Mouse (Mus musculus) midbrain, embryonic 12.5 days (tissue): ENCODE results near the gene Phf21b. TPM values are rescaled to one million over a fixed set of nuclear protein-coding genes. Genes with fewer than 3 reads are reported as not detected.
A peak's percentile ranks its signal among the peaks of the same experiment; 100 is the strongest.
"Not testable (repeated sequence)": the region's sequence is repeated elsewhere in the genome, so short reads cannot be mapped to it uniquely, and the experiment has no call there.

Experiments used
- ATAC-seq: fragments of 200-750 bp; cut with Nextera tagmentation; 2 replicates; pipeline ENCODE4 v1.8.0; 2017; ENCODE audit warnings: low read depth, moderate TSS enrichment, moderate library complexity; ENCODE audit not compliant: low FRiP score
- H3K27ac ChIP-seq: fragments of 300-500 bp; sonication (generic); replicated peaks from 2 replicates; pipeline ENCODE4 v1.5.1; 2016; ENCODE audit warnings: mild to moderate bottlenecking
- H3K27me3 ChIP-seq: fragments of 300-500 bp; sonication (generic); 2 replicates; pipeline ENCODE4 v1.6.1; 2016; ENCODE audit warnings: mild to moderate bottlenecking
- H3K36me3 ChIP-seq: fragments of 300-500 bp; sonication (generic); 2 replicates; pipeline ENCODE4 v1.6.1; 2016
- H3K4me1 ChIP-seq: fragments of 300-500 bp; sonication (generic); 2 replicates; pipeline ENCODE4 v1.6.1; 2016
- H3K4me2 ChIP-seq: fragments of 300-500 bp; sonication (generic); replicated peaks from 2 replicates; pipeline ENCODE4 v1.6.1; 2016; ENCODE audit warnings: mild to moderate bottlenecking, moderate library complexity
- H3K4me3 ChIP-seq: fragments of 300-500 bp; sonication (generic); 2 replicates; pipeline ENCODE4 v1.5.1; 2016; ENCODE audit warnings: mild to moderate bottlenecking
- H3K9ac ChIP-seq: fragments of 300-500 bp; sonication (generic); replicated peaks from 2 replicates; pipeline ENCODE4 v1.6.1; 2016; ENCODE audit warnings: mild to moderate bottlenecking, moderate library complexity
- H3K9me3 ChIP-seq: fragments of 300-500 bp; sonication (generic); 2 replicates; pipeline ENCODE4 v1.6.1; 2016; ENCODE audit warnings: mild to moderate bottlenecking
- WGBS: fragments of 180-500 bp; shearing (Covaris S2); methylation state at CpG from one replicate; pipeline ENCODE4 v1.1.7; 2016; 5-methylcytosine and 5-hydroxymethylcytosine counted together
- polyA plus RNA-seq: library from polyadenylated mRNA; unstranded; fragments of >200 nt; fragmentation: Nextera tagmentation; extraction: Ambion mirVana; gene quantifications from 2 replicates; pipeline ENCODE4 v1.2.1, GENCODE M21; 2016

Gene Phf21b
- polyA plus RNA-seq, 1 experiment from 2014 or later: 22.3 TPM

DNA sequence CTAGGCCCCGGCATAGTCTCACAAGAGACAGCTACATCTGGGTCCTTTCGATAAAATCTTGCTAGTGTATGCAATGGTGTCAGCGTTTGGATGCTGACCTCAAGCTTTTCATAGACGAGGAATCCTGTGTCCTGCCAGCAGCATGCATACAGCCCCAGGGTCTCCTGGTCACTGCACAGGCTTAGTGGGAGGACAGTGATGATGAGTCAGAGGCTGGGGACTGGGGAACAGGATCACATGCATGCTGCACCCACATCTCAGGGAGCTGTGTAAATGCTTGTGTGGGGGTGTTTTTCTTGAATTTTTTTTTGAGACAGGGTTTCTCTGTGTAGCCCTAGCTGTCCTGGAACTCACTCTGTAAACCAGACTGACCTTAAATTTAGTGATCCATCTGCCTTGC lies 87.3 kb downstream of the Phf21b start:
- H3K4me2 ChIP-seq, H3K36me3 ChIP-seq, ATAC-seq, H3K4me3 ChIP-seq, H3K27ac ChIP-seq, H3K4me1 ChIP-seq, H3K27me3 ChIP-seq, H3K9me3 ChIP-seq, H3K9ac ChIP-seq: not testable (repeated sequence)
- WGBS: 83% methylated on average over 4 of the region's 4 CpGs

DNA sequence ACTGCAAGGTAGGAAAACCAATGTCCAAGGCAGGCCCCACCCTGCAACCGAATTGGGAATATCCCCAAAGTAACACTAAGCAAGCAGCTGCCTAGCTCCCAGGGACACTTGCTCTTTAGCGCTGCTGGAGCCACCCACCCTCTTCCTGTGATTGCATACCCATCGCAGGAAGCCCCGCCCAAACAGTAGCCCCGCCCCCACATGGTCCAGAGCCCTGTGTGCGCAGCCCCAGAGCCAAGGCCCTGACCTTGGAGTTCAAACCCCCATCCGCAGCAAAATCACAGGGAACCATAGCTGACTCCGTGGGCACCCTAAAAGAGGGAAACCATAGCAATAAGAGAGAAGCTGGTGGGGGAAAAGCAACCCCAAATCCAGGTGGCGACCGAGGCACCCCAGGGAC lies 89.2 kb downstream of the Phf21b start:
- WGBS: 42% methylated on average over 10 of the region's 10 CpGs
- no peak for ATAC-seq
- Histone ChIP-seq H3K4me3 (no peak overlapping the region), H3K4me1 (peaks cover 16% of the 10 kb centered on the region; the same call in 1 of the 2 replicates), H3K27ac (no peak overlapping the region), H3K36me3 (no peaks in the 10 kb centered on the region), H3K4me2 (no peak overlapping the region), H3K9ac (no peak overlapping the region), H3K27me3 (0 out of 2 replicates have a peak, but pooled peaks cover 8% of the 10 kb centered on the region), H3K9me3 (no peaks in the 10 kb centered on the region)

DNA sequence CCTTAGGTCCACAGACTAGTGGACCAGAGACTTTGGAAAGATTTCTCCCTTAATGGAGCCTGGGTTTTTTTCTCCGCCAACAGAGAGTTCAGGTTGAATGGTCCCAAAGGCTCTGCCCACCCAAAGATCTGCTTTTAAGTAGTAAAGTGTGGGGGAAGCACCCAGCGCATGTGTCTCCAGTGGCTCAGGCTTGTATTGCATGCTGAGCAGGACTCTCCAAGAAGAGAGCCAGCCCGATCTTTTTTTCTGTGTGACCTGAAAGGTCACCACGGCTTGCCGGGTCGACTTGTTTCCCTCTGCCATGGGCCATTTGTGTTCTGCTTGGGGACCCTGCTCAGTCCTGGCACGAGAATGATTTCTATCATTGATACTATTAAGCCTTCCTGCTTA lies 92.4 kb downstream of the Phf21b start:
- Histone ChIP-seq H3K4me3 (no peak overlapping the region), H3K4me2 (no peak overlapping the region), H3K9ac (no peak overlapping the region), H3K27ac (peak overlapping the region; percentile 35; the same call in 1 of the 2 replicates), H3K9me3 (no peaks in the 10 kb centered on the region), H3K27me3 (peaks cover 6% of the 10 kb centered on the region; the same call in 1 of the 2 replicates), H3K36me3 (no peaks in the 10 kb centered on the region), H3K4me1 (peaks cover 16% of the 10 kb centered on the region; the same call in 1 of the 2 replicates)
- WGBS: 21% methylated on average over 7 of the region's 7 CpGs
- ATAC-seq: no peak

DNA sequence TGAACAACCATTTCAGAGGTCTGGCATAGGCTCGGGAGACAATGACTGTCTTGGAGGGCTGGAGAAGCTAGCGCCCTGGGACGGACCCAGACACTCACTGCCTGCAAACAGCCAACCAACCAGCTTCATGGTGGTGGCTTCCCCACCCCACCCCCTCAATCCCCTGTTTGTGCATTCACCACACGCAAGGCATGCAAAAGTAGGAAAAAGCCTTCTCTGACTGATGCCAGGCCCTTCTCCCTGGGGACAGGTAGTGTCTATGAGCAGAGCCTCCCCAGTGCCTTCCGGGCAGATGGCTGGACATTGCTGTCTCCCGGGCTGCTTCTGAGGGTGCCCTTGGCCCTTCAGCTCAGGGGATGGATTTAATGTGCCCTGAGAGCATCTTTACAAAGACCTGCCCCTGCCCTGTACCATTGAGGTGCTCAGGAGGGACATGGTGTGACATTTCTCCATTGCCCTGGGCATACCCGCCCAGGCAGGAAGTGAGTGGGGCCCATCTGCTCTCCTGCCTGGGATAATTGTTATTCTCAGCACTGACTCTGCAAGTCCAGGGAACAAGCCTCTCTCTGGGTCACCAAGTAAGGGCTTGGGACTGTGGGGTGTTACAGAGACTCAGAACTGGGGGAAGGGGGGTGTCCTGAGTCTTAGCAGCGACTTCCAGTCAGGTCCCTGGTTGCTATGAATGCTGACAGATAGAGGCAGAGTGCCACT lies 93.0 kb downstream of the Phf21b start:
- H3K4me3 ChIP-seq: no peak overlapping the region
- H3K27me3 ChIP-seq: peaks cover 11% of the 10 kb centered on the region
- no peaks in the 10 kb centered on the region for H3K36me3 ChIP-seq
- no peak overlapping the region for H3K4me2 ChIP-seq
- no peak overlapping the region for H3K9ac ChIP-seq
- no peaks in the 10 kb centered on the region for H3K9me3 ChIP-seq
- WGBS: 62% methylated on average over 8 of the region's 8 CpGs
- H3K27ac ChIP-seq: peak overlapping the region; percentile 35; the same call in 1 of the 2 replicates
- H3K4me1 ChIP-seq: peaks cover 16% of the 10 kb centered on the region; the same call in 1 of the 2 replicates
- ATAC-seq: peak; percentile 52; the same call in 1 of the 2 replicates

GRCm38 (mm10) chr15:84758493-84758892 lies 97.4 kb downstream of the Phf21b start:
- ATAC-seq: no peak
- Histone ChIP-seq H3K27ac (no peak overlapping the region), H3K9ac (no peak overlapping the region), H3K9me3 (no peaks in the 10 kb centered on the region), H3K36me3 (no peaks in the 10 kb centered on the region), H3K4me3 (no peak overlapping the region), H3K27me3 (peaks cover 31% of the 10 kb centered on the region), H3K4me1 (peaks cover 33% of the 10 kb centered on the region), H3K4me2 (no peak overlapping the region)
- WGBS: 26% methylated on average over 4 of the region's 4 CpGs

DNA sequence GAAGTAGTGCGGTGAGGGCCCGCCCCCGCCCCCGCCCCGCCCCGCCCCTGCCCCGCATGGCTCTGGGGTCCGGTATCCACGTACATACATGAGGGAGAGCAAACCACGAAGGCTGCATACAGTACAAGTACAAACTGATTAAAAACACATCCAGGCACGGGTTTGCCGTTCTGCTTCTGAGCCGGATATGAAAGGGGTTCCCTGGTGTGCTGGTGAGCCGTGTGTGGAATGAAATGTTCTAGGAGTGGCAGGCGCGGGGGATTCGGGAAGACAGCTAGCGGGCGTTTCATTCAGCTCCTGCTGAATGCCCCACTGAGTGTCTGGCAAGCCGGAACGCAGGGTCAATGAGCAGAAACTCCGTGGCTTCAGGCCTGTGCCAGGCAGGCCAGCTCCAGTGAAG lies 99.4 kb downstream of the Phf21b start:
- Histone ChIP-seq H3K27me3 (peaks cover 31% of the 10 kb centered on the region), H3K9me3 (no peaks in the 10 kb centered on the region), H3K36me3 (no peaks in the 10 kb centered on the region), H3K27ac (peak overlapping the region; percentile 32; the same call in 1 of the 2 replicates), H3K4me1 (peaks cover 28% of the 10 kb centered on the region), H3K9ac (no peak overlapping the region; the same call in 1 of the 2 replicates), H3K4me3 (peak overlapping the region; percentile 36), H3K4me2 (peak overlapping the region; percentile 67)
- ATAC-seq: peak; percentile 24; the same call in 1 of the 2 replicates
- WGBS: under 1% methylated on average over 22 of the region's 22 CpGs

GRCm38 (mm10) chr15:84754987-84755386 lies 100.9 kb downstream of the Phf21b start:
- no peak overlapping the region for H3K9ac ChIP-seq
- peaks cover 31% of the 10 kb centered on the region for H3K27me3 ChIP-seq
- no peaks in the 10 kb centered on the region for H3K36me3 ChIP-seq
- no peaks in the 10 kb centered on the region for H3K9me3 ChIP-seq
- H3K27ac ChIP-seq: no peak overlapping the region
- WGBS: 14% methylated on average over 3 of the region's 3 CpGs
- H3K4me1 ChIP-seq: peaks cover 28% of the 10 kb centered on the region
- peak; percentile 60 for ATAC-seq
- no peak overlapping the region for H3K4me3 ChIP-seq
- H3K4me2 ChIP-seq: no peak overlapping the region

DNA sequence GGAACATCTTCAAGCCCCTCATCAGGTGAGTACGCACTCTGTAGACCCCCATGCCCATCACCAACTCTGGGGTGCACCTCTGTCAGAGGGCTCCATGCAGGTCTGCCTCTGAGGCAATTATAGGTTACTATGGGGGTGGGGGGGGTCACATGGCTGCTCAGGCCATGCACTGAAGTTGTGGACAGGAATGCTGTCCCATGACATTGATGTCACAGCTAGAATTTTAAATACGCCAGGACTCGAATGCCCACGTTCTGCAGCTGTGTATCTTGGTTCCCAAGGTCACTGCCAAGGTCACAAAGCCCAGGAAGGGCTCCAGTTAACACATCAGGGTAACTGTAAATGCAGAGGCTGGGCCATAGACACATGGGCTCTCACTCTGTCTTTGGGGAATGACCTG lies 110.0 kb downstream of the Phf21b start:
- Histone ChIP-seq H3K27ac (no peak overlapping the region), H3K36me3 (no peaks in the 10 kb centered on the region), H3K4me1 (no peaks in the 10 kb centered on the region), H3K4me3 (no peak overlapping the region), H3K4me2 (no peak overlapping the region), H3K9ac (no peak overlapping the region), H3K9me3 (no peaks in the 10 kb centered on the region), H3K27me3 (no peaks in the 10 kb centered on the region)
- 91% methylated on average over 4 of the region's 4 CpGs for WGBS
- ATAC-seq: no peak

GRCm38 (mm10) chr15:84744308-84744707 lies 111.5 kb downstream of the Phf21b start:
- Histone ChIP-seq H3K4me2 (no peak overlapping the region), H3K9me3 (no peaks in the 10 kb centered on the region), H3K27me3 (no peaks in the 10 kb centered on the region), H3K36me3 (no peaks in the 10 kb centered on the region), H3K4me1 (no peaks in the 10 kb centered on the region), H3K9ac (no peak overlapping the region), H3K4me3 (no peak overlapping the region), H3K27ac (no peak overlapping the region)
- ATAC-seq: no peak
- WGBS: 19% methylated on average over 2 of the region's 2 CpGs

- no peak overlapping the region for H3K9ac ChIP-seq
- H3K4me3 ChIP-seq: no peak overlapping the region
- H3K4me1 ChIP-seq: no peaks in the 10 kb centered on the region
- WGBS: 25% methylated on average over 3 of the region's 3 CpGs
- H3K27me3 ChIP-seq: no peaks in the 10 kb centered on the region
- H3K27ac ChIP-seq: no peak overlapping the region
- no peaks in the 10 kb centered on the region for H3K36me3 ChIP-seq
- ATAC-seq: no peak
- H3K9me3 ChIP-seq: no peaks in the 10 kb centered on the region
- no peak overlapping the region for H3K4me2 ChIP-seq
Observed at GRCm38 (mm10) chr15:84743347-84743746, 112.5 kb downstream of the Phf21b start.

DNA sequence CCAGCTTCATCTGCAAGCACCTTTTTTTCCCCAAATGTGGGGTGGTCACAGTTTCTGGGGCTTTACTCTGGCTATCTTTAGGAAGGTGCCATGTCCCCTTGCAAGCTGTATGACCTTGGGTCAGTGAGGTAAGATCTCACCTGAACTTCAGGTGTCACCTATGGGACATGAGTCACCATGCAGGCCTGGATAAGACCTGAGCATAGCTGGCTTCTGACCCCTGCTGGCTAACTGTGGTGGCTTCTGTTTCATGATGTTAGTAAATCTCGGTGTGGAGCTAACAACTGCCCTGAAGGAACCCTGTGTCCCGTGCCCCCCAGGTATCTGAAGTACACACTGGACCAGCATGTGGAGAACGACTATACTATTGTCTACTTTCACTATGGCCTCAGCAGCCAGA lies 114.3 kb downstream of the Phf21b start:
- Histone ChIP-seq H3K27ac (no peak overlapping the region), H3K4me3 (no peak overlapping the region), H3K36me3 (no peaks in the 10 kb centered on the region), H3K27me3 (no peaks in the 10 kb centered on the region), H3K9ac (no peak overlapping the region), H3K4me2 (no peak overlapping the region), H3K4me1 (peaks cover 6% of the 10 kb centered on the region; the same call in 1 of the 2 replicates), H3K9me3 (no peaks in the 10 kb centered on the region)
- 81% methylated on average over 3 of the region's 3 CpGs for WGBS
- no peak for ATAC-seq

GRCm38 (mm10) chr15:84738246-84738645 lies 117.6 kb downstream of the Phf21b start:
- no peak for ATAC-seq
- no peaks in the 10 kb centered on the region for H3K36me3 ChIP-seq
- peaks cover 8% of the 10 kb centered on the region; the same call in 1 of the 2 replicates for H3K4me1 ChIP-seq
- WGBS: 87% methylated on average over 7 of the region's 7 CpGs
- H3K27me3 ChIP-seq: no peaks in the 10 kb centered on the region
- H3K9ac ChIP-seq: no peak overlapping the region
- H3K4me3 ChIP-seq: no peak overlapping the region
- no peak overlapping the region for H3K4me2 ChIP-seq
- no peak overlapping the region for H3K27ac ChIP-seq
- no peaks in the 10 kb centered on the region for H3K9me3 ChIP-seq
